Mouse (Mus musculus) G1E-ER4 (cell line): ENCODE measurements around the gene Apba3. TPM values are rescaled to one million over a fixed set of nuclear protein-coding genes. Genes with fewer than 3 reads are reported as not detected.

Experiments used
- GATA1 ChIP-seq: IDR thresholded peaks from one replicate; pipeline ENCODE4 v1.8.0; 2012; ENCODE audit warnings: low read length, inconsistent platforms
- polyA plus RNA-seq: library from polyadenylated mRNA; stranded (reverse); fragments of >175 nt; gene quantifications from 2 replicates; pipeline ENCODE4 v1.2.3, GENCODE M21; 2012

Gene Apba3
- polyA plus RNA-seq, 1 experiment: 135 TPM

DNA sequence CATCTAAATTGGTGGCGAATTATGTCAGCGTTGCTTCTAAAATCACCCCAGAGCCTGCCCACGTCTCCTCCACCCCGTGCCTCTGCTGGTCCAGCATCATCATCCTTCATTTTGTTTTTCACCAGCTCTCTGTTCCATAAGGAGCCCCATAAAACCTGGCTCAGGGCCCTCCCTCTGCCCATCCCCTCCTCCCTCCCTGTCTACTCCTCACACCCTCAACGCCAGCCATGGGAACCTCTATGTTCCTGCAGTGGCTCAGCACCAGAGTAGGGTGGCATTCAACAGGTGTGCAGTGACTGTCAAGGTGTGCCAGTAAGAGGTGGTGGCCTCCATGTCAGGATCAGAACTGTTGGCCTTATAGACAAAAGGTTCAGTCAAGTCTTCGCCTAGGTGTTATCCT is 28.4 kb downstream of the Apba3 start:
- no peak for TF ChIP-seq GATA1

DNA sequence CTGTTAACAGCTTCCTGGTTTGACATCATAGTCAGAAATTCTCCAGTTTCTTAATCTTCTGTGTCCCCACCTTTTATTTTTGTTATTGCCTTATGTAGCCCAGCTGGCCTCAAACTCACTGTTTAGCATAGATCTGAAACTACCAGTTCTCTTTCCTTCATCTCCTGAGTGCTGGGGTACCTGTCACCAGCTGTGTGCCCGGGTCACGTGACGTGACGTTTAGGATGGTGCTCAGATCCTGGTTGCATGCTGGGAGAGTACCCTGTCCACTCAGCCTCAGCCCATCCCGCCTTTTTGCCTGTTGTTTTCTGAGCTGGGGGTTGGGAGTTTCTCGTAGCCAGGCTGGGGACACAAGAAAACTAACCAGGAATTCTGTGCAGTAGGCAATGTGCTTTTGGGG is 30.5 kb downstream of the Apba3 start:
- no peak for TF ChIP-seq GATA1

DNA sequence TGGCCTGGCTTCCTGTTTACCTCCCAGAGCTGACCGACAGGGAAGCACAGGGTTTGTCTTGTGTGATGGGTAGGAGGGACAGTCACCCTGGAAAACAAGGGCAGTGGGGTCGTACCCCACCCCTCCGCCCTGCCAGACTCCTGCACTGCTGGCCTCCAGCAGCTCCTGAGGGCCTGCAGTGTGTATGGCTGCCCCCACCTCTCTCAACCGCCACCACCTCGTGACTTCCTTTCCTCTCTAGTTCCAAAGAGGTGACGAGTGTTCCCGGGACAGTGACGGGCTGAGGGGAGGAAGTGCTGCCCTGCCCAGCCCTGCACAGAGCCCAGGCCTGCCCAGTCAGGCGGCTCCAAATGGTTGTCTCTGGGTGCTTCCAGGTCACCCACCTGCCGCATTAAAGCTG is 31.1 kb downstream of the Apba3 start:
- TF ChIP-seq GATA1: no peak

DNA sequence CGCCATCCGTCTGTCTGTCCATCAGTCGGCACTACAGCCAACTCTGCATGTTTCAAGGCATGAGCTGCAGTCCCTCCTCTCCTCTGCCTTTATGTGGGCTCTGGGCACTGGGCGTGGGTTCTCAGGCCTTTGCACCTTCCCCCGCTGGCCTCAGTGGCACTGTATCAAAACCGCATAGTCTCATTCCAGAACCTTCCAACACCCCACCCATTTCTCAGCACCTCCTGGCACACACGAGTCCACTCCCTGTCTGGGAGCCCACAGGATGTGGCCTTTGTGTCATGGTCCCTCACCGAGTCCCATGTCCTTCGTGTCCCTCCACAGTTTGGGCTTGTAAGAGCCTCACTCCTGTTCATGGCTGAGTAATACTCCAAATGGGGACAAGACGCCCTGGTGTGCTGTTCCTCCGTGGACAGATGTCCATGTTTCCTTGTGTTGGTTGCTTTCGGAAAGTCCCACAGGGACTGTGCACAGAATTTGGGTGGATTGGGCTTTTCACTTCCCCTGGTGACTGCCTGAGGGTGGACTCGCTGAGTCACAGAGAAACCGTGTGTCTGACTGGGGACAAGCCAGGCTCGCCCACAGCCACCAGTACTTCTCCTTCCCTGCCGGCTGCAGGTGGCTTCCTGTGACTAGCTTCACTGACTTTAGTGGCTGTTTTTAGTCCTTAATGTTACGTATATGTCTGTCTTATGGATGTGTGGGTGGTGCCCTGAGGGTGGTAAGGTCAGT is 31.8 kb downstream of the Apba3 start:
- TF ChIP-seq GATA1: no peak

DNA sequence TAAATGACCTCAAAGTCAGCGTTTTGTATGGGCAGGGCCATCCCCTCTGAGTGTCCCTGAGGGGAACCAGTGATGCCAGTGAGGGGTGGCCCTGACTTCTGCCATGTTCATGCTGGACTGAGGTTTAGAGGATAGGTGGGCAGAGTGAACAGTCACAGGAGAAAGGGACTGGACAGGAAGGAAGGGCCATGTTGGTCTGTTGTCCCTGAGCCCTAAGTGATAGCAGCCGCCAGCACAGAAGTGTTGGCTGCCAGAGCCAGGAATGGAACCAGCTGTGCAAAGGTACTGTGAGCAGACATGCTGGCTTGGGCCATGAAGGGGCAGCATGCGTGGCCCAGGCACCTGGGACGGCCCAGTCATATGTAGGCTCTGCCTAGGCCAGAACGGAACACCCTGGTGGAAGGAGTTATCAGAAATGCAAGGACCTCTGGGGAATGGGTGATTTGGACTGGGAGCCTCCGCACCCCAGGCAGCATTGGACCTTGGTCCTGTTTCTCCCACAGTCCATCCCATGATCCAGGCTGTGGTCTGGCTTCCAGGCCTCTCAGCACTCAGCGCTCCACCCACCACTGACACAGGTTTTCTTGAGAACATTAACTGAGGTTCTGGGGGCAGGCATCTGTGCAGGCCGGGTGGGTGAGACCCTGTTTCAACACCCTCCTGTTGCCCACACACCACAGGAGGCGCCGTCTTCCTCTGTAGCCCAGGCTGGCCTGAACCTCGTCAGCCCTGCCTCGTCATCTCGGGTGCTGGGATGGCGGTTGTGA is 33.0 kb downstream of the Apba3 start:
- no peak for TF ChIP-seq GATA1

DNA sequence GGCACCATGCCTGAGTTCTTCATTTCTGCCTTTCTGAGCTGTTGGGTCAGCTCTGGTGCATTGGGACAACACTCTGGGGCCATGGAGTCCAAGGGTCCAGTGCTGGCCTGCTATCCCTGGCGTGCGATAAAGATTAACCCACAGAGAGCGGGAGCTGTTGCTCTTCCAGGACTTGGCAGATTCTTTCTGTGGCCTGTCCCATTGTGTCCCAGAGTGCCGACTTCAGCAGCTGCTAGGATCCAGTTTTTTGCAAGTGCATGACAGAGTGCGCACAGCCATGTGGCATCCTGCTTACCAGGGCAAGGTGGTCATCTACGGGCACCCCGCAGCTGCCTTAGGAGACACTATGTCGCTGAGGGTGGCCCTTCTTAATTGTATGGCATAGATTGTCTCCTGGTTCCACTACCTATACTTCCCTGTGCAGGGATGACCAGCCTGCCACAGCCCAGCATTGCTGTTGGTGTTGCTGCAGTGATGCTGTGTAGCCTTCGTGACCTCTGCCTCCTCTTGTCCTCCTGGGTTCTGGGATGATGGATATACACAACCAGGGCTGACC is 33.7 kb downstream of the Apba3 start:
- TF ChIP-seq GATA1: no peak

DNA sequence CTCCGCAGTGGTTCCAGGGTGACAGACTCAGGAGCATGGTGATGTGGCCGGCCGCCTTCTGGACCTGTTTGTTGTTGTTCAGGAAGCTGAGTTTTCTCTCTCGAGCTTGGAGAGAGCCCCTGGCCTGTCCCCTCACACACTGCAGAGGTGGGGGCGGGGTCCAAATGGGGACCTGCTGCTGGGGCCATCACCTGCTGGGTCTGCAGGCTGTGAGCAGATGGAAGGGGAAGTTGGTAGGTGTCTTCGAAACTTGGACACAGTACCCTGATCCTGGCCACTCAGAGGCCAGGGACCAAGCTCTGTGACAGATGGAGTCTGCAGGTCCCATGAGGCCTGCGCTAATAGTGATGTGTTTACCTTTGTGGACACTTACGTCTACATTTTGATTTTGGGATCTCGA is 34.6 kb downstream of the Apba3 start:
- no peak for TF ChIP-seq GATA1

DNA sequence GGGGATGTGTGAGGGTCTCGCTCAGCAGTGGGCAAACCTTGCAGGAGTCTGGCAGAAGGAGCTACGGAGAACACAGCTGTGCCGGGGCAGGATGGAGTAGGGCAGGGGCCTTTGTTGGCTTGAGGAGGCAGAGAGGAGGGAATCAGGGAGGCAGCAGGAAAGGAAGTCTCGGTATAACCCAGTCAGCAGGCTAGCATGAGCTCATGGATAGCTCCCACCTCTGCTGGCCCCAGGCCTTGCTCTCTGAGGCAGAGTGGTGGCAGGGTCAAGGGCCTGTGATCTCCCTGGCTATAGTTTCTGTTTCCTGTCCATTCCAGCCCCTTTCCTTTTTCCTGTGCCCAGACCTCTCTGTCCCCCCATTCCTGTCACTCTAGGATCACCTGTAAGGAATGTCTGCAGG is 35.5 kb downstream of the Apba3 start:
- TF ChIP-seq GATA1: no peak

DNA sequence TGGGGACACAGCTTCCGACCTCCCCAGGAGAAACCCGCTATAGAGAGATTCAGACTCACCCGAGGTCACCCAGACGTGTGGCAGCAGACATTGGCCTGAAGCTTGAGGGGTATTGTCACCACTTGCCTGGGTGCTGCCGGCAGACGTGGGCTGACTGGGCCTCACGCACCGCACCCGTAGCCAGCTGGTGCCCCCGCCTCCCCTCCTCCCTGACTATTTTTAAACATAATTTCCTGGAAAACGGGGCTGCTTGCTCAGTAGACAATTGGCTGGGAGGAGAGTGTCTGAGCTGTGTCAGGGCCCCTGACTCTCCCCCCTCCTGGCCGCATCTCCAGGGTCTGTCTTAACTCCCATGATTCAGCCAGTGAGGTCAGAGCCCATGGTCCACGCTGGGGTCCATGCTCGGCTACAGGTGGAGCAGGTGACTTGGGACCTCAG is 36.0 kb downstream of the Apba3 start:
- TF ChIP-seq GATA1: no peak

DNA sequence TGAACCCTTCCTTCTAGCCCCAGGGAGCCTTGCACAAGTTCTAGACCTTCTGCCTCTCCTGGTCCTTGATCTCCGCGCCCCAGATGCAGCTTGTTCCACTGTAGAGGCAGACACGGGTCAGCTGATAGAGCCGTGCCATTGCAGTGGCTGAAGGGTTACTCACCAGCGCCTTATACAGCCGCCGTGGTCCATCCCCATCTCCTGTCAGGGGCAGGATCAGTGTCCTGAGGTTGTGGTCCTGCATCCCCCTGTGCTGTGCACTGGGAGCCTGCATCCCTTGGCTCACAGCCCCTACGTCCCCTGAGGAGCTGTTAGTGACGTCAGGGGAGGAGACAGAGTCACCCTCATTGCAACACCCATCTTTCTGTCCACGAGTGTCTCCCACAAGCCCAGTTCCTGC is 36.5 kb downstream of the Apba3 start:
- TF ChIP-seq GATA1: no peak

DNA sequence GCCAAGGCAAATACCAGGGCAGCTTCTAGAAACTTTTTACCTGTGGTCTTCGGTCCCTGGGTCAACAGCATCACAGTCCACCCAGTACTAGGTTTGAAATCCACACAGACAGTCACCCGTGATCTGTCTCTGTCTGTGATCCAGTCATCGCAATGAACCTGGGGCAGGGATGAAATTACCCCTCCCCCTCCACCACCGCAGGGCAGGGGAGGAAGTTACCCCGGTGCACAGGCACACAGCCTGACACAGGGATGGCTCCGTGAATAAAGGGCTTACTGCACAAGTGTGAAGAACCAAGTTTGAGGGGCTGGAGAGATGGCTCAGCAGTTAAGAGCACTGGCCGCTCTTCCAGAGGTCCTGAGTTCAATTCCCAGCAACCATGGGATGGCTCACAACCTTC is 37.0 kb downstream of the Apba3 start:
- TF ChIP-seq GATA1: no peak

DNA sequence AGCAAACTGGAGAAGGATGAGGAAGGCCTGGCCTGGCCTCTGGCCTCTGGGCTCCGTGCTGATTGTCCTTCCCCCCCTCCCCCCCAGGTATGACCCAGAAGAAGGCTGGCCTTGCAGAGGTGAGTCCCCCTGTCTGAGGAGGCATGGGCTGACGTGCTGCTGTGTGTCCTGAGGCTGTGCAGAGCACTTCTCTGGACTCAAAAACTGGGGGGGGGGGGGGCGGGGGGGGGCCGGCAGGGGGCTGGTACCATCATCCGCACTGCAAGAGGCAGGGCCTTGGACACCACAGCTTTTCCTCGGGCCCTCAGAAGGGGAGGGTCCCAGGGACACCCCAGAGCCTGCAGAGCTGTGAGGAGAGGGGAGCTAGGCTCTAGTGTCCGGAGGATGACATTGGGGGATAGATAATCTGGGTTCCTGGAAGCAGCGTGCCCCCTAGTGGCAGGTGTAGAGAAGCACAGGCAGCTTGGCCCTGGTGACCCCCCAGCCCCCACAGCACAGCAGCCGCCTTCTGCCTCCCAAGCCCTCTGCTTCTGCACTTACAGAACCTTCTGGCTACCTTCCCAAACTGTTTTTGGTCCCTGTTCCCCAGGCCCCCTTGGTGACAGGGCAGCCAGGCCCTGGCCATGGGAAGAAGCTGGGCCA is 38.0 kb downstream of the Apba3 start:
- TF ChIP-seq GATA1: no peak

DNA sequence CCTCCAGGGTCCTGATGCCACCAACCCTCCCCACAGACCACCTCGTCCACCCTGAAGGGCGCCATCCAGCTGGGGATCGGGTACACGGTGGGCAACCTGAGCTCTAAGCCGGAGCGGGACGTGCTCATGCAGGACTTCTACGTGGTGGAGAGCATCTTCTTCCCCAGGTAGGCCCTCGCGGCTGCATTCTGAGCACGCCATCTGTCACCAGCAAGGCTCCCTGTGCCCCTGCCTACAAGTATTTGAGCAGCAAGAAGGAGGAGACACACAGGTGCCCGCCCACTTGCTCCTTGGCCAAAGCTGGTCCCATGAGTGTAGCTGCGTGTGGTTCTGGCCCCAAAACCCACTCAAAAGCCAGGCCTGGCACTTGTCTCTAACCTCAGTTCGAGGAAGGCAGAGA is 38.9 kb downstream of the Apba3 start:
- TF ChIP-seq GATA1: no peak

DNA sequence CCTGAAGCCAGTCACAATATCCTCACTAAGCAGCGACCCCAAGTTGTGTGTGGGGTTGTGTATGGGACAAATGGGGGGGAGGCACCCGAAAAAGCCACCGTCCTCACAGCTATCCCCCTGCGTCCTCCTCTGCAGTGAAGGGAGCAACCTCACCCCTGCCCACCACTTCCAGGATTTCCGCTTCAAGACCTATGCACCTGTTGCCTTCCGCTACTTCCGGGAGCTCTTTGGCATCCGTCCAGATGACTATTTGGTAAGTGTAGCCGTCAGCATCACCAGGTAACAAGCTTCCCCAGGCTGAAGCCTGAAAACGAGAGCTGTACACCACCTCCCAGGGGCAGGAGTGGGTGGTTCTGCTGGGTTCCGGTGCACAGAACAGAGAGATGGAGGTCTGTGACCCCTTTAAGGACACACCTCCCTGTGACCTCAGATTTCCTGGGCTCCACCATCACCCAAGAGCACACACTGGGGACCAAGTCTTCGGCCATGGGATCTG is 39.5 kb downstream of the Apba3 start:
- no peak for TF ChIP-seq GATA1

DNA sequence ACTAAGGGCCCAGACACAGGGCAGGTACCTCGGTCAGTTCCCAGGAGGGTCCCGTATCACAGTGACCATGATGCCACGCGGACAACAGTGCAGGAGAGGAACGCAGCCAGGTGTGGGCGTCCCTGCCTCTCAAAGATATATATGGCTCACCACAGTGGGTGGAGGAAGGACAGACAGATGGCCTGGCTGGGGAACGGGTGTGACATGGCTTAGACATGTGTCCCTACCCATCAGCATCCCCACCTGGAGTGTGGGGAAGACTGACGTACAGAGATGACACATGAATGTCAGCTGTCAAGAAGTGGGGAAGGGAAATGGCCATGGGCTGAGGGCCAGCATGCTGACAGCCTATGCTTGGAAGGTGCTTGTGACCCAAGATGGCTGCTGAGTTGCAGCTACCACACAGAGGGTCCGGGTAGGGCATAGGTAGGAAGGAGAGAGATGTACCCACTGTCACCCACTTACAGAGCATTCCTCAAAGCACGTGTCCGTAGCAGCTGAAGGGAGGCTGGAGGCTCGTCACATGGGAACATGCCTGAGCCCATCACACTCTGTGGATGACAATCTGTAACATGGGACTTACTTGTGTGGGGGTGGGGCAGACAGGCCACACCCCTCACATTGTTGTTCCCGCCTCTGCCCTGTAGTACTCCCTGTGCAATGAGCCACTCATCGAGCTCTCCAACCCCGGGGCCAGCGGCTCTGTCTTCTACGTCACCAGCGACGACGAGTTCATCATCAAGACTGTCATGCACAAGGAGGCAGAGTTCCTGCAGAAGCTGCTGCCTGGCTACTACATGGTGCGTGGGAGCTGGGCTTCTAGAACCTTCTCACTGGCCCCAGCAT is 40.3 kb downstream of the Apba3 start:
- TF ChIP-seq GATA1: no peak

DNA sequence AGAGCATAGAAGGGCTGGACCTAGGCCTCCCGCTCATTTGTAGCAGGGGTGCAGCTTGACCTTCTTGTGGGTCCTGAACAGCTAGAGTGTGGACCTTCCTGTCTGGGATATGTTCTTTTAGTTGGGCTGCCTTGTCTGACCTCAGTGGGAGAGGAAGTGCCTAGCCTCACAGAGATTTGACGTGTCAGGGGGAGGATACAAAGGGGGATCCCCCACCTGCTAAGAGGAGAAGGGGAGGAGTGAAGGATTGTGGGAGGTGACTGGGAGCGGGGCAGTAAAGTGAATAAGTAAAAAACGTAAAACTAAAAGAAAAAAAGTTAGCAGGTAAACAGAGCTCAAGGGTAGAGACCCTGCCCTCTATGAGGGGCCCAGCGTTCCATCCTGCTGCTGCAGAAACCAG is 42.8 kb downstream of the Apba3 start:
- no peak for TF ChIP-seq GATA1
